Mouse (Mus musculus): ENCODE measurements around the gene Frat2.

Gene Frat2

GRCm38 (mm10) chr19:41844345-41844744 lies 3.6 kb downstream of the Frat2 start:
- no peak for DNase-seq (ENCODE audit: low spot score)

DNA sequence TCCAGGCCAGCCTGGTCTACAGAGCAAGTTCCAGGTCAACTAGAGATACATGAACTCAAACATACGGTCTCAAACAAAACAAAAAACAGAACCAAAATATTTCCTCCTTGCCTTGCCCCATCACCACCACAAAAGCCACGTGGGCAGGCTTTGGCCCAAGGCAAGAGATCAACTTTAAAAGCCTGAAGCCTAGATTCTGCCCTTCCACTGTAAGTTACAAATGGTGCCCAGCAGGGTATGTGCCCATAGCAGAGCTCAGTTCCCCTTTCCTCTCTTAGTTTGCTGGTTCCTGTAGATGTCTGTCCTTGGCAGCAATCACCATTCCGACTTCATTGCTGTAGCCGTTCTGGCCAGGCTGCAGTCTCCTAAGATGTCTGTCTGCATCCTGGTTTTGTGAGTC lies 5.2 kb downstream of the Frat2 start:
- DNase-seq (ENCODE audit: low spot score): no peak

DNA sequence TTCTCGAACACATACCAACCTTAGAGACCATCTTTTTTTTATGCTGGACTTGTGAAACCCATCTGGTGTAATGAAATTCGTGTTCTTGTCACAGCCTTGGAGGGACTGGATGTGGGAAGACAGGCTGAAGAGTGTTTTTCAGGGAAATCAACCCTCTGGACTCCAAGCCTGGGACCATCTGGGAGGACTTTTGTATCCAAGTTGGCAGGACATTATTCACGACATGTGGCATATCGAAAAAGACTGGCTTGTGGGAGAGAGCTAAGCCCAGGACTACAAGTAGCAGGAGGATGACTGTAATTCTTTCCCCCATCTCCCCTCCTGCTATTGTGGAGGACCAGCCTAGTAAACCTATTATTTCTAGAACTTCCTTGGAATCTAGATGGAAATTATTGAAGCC lies 5.7 kb downstream of the Frat2 start:
- DNase-seq (ENCODE audit: low spot score): no peak

GRCm38 (mm10) chr19:41841105-41841750 lies 6.7 kb downstream of the Frat2 start:
- DNase-seq (ENCODE audit: low spot score): no peak

GRCm38 (mm10) chr19:41839685-41840084 lies 8.2 kb downstream of the Frat2 start:
- no peak for DNase-seq (ENCODE audit: low spot score)

DNA sequence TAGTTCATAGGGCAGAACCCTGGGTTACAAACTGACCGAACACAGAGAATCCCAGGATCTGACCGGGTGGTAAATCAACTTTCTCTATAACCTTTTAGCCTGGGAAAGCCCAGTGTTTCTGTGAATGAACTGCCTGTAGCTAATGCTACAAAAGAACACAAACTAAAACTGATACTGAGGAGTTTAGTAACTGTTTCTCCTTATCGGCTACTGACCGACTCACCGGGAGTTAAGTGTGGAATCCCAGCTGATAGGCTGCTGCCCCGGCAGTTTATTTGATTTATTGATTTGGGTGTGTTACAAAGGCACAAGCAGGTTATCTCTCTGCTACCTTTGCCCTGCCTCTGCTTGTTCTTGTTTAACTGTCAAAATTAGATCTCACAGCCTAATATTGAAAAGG lies 9.1 kb downstream of the Frat2 start:
- no peak for DNase-seq (ENCODE audit: low spot score)

DNA sequence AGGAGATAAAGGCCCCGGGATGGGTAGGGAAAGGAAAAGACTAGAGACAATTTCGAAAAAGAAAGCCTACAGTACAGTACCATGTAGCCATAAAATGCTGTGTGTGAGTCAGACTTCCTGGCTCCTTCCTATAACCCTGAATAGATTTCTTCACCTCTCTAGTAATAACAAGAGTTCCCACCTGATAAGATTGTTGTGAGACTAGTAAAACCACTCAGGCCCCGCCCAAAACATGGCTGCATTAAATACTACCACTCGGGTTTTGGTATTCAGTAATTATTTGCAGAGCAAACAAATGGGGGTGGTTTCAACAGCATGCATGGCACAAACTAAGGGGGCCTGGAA lies 10.0 kb downstream of the Frat2 start:
- peak; percentile 73 for DNase-seq (ENCODE audit: low spot score)

DNA sequence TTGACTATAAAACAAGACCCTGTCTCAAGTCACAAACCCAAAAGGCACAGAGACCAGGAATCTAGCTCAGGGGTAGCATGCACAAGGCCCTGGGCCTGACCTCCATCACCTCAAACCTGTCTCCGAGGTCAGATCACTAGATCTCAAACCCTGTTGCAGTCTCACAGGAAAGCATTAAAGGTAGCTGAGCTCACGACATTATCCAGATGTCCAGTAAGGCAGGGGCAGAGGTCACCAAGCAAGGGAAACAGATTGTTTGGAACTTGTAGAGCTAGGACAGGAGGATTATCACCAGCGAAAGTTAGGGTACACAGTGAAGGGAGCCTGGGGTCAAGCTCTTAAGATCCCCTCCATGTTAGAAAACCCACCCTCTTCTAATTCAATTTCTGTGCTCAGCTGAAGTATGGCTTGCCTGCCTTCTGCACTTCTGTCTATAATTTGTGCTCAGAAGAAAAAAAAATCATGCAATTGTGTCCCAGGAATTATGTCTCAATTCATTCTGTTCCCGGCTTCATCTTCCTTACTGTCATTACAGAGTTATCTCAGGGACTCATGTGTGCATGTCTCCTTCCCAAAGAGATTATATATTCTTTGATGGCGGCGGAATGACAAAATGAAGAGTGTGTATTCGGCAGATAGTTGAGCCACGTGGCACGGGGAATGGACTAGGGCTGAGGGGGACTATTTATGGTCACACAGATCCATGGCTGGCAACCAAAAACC lies 10.6 kb downstream of the Frat2 start:
- no peak for DNase-seq (ENCODE audit: low spot score)

DNA sequence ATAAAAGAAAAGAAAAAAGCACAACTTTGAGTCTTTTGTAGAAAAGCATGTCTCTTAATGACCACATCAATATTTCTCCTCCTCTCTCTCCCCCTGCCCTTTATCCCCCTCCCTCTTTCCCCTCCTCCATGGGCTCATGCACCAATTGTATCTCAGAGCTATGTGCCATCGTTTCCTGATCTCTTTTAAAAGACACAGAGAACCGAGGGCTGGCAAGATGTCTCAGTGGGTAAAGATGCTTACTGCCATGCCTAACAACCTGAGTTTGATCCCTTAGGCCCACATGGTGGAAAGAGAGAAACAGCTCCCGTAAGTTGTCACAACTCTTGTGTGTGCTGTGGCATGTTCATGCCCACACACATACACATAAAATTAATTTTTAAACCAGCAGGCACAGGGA lies 11.2 kb downstream of the Frat2 start:
- DNase-seq (ENCODE audit: low spot score): no peak

- peak; percentile 29 for DNase-seq (ENCODE audit: low spot score)
Measured at GRCm38 (mm10) chr19:41835816-41836215, 12.1 kb downstream of the Frat2 start.

DNA sequence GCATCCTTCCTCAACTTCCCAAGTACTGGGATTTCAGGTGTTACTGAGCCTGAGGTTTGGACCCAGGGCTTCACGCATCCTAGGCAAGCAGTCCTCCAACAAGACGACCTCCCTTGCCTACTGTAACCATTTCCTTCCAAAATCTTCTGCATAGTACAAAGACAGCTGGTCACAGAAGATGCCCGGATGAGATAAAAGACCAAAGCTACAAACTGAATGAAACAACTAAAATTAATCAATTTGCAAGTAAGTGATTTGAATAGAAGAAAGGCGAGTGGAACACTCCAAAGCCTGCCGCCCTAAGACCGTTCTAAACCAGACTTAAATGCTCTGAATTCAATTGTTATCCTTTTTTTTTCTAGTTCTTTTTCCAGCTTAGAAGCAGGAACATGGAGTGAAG lies 12.5 kb downstream of the Frat2 start:
- no peak for DNase-seq (ENCODE audit: low spot score)

DNA sequence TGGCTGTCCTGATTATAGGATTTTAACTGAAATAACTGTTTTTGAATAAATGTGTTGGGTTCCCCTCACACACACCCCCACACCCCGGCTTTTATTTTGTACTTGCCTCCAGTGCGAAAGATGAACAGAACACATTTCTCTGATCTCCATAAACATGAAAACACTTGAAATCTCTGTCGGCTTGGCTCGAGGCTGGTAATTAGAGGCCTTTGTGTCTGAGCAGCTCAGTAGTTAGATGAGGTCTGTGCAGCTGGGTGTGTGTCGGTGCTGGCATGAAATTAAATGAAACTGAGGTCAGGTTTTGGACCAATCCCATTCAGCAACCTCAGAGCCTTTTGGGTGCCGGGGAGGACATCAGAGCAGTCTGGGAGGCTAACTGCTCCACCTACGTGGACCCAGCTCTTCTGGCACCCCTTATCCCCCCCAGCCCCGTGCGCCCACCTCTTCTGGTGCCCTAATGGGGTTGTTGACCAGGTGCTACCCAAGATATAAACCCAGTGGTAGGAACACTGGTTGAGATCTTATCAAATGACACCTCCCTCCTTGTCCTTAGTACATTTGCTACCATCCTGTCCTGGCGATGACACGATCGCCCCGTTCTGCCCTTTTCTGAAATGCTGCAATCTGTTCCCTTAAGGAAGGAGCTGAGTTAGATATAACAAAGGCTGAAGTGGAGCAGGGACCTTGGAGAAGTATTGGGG lies 15.3 kb downstream of the Frat2 start:
- DNase-seq (ENCODE audit: low spot score): no peak

- DNase-seq (ENCODE audit: low spot score): no peak
Measured at GRCm38 (mm10) chr19:41831718-41832391, 16.1 kb downstream of the Frat2 start.

- DNase-seq (ENCODE audit: low spot score): peak; percentile 41
Measured at GRCm38 (mm10) chr19:41831101-41831570, 16.8 kb downstream of the Frat2 start.

DNA sequence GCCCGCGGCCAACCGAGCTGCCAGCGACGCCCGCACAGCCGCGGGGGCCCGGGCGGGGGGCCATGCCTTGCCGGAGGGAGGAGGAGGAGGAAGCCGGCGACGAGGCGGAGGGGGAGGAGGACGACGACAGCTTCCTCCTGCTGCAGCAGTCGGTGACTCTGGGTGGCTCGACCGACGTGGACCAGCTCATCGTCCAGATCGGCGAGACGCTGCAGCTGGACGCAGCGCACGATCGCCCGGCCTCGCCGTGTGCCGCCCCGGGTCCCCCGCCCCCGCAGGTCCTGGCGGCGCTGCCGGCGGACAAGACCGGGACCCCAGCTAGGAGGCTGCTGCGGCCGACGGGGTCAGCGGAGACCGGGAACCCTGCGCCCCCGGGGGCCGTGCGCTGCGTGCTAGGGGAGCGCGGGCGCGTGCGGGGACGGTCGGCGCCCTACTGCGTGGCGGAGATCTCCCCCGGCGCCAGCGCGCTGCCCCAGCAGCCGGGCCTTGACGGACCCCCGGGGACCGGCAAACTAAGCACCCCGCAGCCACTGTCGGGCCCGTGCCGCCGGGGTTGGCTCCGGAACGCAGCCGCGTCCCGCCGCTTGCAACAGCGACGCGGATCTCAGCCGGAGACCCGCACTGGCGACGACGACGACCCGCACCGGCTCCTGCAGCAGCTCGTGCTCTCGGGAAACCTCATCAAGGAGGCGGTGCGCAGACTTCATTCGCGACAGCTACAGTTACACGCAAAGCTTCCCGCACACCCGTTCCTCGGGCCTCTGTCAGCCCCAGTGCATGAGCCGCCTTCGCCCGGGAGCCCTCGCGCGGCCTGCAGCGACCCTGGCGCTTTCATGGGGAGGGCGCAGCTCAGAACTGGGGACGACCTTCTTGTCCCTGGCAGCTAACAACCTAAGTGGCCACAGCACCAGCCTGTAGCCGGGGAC lies 17.6 kb downstream of the Frat2 start:
- peak; percentile 73 for DNase-seq (ENCODE audit: low spot score)

DNA sequence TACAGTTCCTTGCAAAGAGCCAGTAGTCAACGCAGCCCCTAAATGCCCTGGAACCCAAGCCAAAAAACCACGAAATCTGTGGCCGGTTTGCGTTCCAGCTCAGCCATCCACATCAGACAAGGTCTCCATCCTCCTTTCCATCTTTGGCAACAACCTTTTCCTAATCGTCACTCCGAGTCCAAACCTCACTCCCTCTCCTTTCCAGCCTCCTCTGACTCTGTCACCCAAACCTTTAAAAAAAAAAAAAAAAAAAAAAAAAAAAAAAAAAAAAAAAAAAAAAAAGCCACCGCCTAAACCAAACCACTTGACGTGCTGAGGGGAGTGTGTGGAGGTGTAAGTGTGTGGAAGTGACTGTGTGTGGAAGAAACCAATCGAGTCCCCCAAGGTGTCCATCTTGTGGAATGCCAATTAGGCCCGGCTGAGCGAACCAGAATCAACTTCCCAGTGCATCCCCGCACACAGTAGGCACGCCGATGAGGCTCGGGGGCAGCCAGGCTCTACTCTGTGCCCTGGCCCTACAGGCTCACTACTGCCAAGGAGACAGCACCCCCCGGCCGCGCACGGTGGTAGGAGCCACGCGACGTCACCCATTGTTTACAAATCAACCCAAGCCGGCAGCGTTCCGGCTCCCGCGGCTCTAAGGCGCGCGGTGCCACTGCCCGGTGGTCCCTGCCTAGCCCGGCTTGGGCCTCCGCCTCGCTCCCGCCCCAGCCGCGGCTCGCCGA lies 18.4 kb downstream of the Frat2 start, which contains the start of gene Frat1:
Gene Frat1 (plus strand): TSS at position 590 of the 725 bp plus-strand sequence.
- peak; percentile 83 for DNase-seq (ENCODE audit: low spot score)

DNA sequence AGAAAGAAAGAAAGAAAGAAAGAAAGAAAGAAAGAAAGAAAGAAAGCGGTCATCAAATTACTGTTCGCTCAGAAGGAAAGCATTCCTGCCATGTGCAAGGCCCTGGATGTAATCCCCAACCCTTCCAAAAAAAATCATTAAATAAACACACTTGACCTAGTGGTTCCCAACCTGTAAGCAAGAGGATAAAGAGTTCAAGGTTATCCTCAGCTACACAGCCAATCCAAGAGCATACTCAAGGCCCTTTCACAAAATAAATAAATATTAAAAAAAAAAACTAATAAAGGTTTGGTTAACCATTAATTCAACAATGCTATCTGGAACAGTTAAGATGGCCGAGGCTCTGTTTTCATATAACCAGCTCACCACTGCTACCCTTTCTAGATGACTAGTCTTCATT lies 19.0 kb downstream of the Frat2 start:
- no peak for DNase-seq (ENCODE audit: low spot score)

- DNase-seq (ENCODE audit: low spot score): no peak
Measured at GRCm38 (mm10) chr19:41826529-41826928, 21.4 kb downstream of the Frat2 start.

DNA sequence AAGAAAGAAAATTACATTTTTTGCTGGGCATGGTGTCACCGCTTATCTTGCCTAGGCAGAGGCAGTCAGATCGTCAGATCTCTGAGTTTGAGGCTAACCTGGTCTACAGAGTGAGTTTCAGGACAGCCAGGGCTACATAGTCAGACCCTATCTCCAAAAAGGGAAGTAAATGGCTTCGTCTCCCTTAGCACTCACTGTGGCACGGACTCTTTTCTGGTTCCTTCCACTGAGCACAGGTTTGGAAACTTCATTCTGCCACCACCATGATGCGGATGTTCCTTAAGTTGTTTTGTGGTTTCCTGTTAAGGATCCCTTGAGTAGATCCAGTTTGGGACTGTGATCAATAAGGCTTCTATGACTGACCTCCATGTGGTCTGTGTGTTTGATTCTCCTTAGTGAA lies 23.0 kb downstream of the Frat2 start:
- no peak for DNase-seq (ENCODE audit: low spot score)

DNA sequence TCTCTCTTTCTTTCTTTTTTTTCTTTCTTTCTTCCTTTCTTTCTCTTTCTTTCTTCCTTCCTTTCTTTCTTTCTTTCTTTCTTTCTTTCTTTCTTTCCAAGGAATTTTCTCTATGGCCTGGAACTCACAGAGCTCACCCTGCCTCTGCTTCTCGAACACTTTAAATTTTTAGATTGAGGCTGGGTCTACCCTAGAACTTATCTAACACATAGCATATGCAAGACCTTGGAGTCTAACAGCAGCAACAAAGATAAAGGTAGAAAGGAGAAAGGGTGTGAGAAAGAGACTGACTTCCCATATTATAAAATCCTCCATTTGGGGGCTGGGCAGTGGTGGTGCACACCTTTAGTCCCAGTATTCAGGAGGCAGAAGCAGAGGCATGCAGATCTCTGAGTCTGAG lies 25.3 kb downstream of the Frat2 start:
- no peak for DNase-seq (ENCODE audit: low spot score)

DNA sequence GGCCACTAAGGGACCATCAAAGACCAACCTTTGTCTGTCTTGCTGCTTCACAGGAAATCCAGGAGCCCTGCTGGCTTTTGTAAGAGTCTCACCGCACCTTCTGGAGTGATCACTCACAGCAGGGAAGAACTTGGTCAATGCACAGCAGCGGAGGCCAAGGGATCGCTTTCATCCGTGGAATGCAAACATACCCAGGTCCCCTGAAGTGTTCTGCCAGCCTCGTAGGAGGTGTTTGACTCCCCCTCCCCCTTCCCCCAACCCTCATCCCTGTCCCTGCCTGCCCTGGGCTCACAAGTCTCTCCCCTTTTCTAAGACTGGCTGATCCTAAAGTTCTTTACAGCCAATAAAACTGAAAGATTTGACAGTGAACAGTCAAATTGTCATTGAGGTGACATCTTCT lies 26.5 kb downstream of the Frat2 start:
- DNase-seq (ENCODE audit: low spot score): no peak

All from urinary bladder, postnatal 14 days (tissue).